Mouse (Mus musculus): ENCODE data around the gene Atg16l1.

Gene Atg16l1

GRCm38 (mm10) chr1:87828926-87829580 lies 73.4 kb downstream of the Atg16l1 start:
- DNase-seq (ENCODE audit: low read depth, low spot score): no peak

GRCm38 (mm10) chr1:87829621-87830211 lies 74.0 kb downstream of the Atg16l1 start:
- no peak for DNase-seq (ENCODE audit: low read depth, low spot score)

- DNase-seq (ENCODE audit: low read depth, low spot score): no peak
Measured at GRCm38 (mm10) chr1:87836453-87836852, 80.8 kb downstream of the Atg16l1 start.

GRCm38 (mm10) chr1:87837018-87837417 lies 81.3 kb downstream of the Atg16l1 start:
- no peak for DNase-seq (ENCODE audit: low read depth, low spot score)

- DNase-seq (ENCODE audit: low read depth, low spot score): no peak
Measured at GRCm38 (mm10) chr1:87840411-87841208, 84.9 kb downstream of the Atg16l1 start.
